Mouse (Mus musculus) midbrain, postnatal 0 days (tissue): ENCODE measurements at regions not wholly inside any gene's neighbourhood (a gene's known extent, or its start where the extent isn't known, plus 50 kb on each side); places are given as distances from the start of the nearest gene placed in this dataset.

Source experiments
- ATAC-seq: fragments of 200-750 bp; cut with Nextera tagmentation; 2 replicates; pipeline ENCODE4 v1.8.0; 2017; ENCODE audit warnings: moderate number of reproducible peaks, mild to moderate bottlenecking, moderate TSS enrichment, moderate library complexity; ENCODE audit not compliant: low FRiP score
- DNase-seq: peaks from one replicate; pipeline ENCODE4 v3.0.0-alpha.2; 2015; ENCODE audit warnings: low spot score
- H3K27ac ChIP-seq: fragments of 300-500 bp; sonication (generic); 2 replicates; pipeline ENCODE4 v1.5.1; 2014; ENCODE audit warnings: low read depth, mild to moderate bottlenecking, low read length, mixed read lengths
- H3K27me3 ChIP-seq: fragments of 300-500 bp; sonication (generic); 2 replicates; pipeline ENCODE4 v1.6.1; 2014; ENCODE audit warnings: low read length, control low read depth, mixed read lengths; ENCODE audit not compliant: insufficient read depth
- H3K36me3 ChIP-seq: fragments of 300-500 bp; sonication (generic); 2 replicates; pipeline ENCODE4 v1.6.1; 2014; ENCODE audit warnings: low read length, control low read depth, mixed read lengths; ENCODE audit not compliant: insufficient read depth
- H3K4me1 ChIP-seq: fragments of 300-500 bp; sonication (generic); 2 replicates; pipeline ENCODE4 v1.6.1; 2014; ENCODE audit warnings: mild to moderate bottlenecking, control low read depth, antibody characterized with exemption, low read length, mixed read lengths; ENCODE audit not compliant: insufficient read depth
- H3K4me2 ChIP-seq: fragments of 300-500 bp; sonication (generic); 2 replicates; pipeline ENCODE4 v1.6.1; 2014; ENCODE audit warnings: low read depth, mild to moderate bottlenecking, low read length, mixed read lengths; ENCODE audit not compliant: poor library complexity, severe bottlenecking
- H3K4me3 ChIP-seq: fragments of 300-500 bp; sonication (generic); 2 replicates; pipeline ENCODE4 v1.5.1; 2014; ENCODE audit warnings: low read depth, mild to moderate bottlenecking, low read length, moderate library complexity
- H3K9ac ChIP-seq: fragments of 300-500 bp; sonication (generic); replicated peaks from 2 replicates; pipeline ENCODE4 v1.6.1; 2014; ENCODE audit warnings: mild to moderate bottlenecking, low read length, moderate library complexity, mixed read lengths; ENCODE audit not compliant: poor library complexity, severe bottlenecking
- H3K9me3 ChIP-seq: fragments of 300-500 bp; sonication (generic); 2 replicates; pipeline ENCODE4 v1.6.1; 2016; ENCODE audit warnings: low read length, control low read depth
- CTCF ChIP-seq: IDR thresholded peaks from 2 replicates; pipeline ENCODE4 v1.5.1; 2016; ENCODE audit warnings: antibody characterized with exemption, mild to moderate bottlenecking
- WGBS: fragments of 180-500 bp; shearing (Covaris S2); extraction: QIAGEN DNeasy Blood & Tissue Kit; methylation state at CpG from one replicate; pipeline ENCODE4 v1.1.7; 2014; 5-methylcytosine and 5-hydroxymethylcytosine counted together

- Histone ChIP-seq H3K27me3 (no peaks in the 10 kb centered on the region), H3K4me2 (no peak overlapping the region), H3K9me3 (no peaks in the 10 kb centered on the region), H3K9ac (no peak overlapping the region), H3K36me3 (no peaks in the 10 kb centered on the region), H3K4me1 (no peaks in the 10 kb centered on the region; the same call in 1 of the 2 replicates), H3K4me3 (no peak overlapping the region), H3K27ac (no peak overlapping the region)
- TF ChIP-seq CTCF, result no peak
- WGBS, result 3% methylated on average over 1 of the region's 1 CpGs
- DNase-seq (no peak), ATAC-seq (no peak)
Observed at GRCm38 (mm10) chr13:54296260-54296555, 74.9 kb upstream of the Cplx2 start.

GRCm38 (mm10) chr13:54298851-54299250 lies 72.3 kb upstream of the Cplx2 start:
- TF ChIP-seq CTCF, result no peak
- no peaks in the 10 kb centered on the region for H3K36me3 ChIP-seq
- H3K4me2 ChIP-seq, result no peak overlapping the region
- H3K27me3 ChIP-seq, result no peaks in the 10 kb centered on the region
- DNase-seq, result no peak
- 0 out of 2 replicates have a peak overlapping the region, but pooled peaks have one; percentile 7 for H3K27ac ChIP-seq
- WGBS, result 59% methylated on average over 8 of the region's 8 CpGs
- peaks cover 3% of the 10 kb centered on the region; the same call in 1 of the 2 replicates for H3K4me1 ChIP-seq
- H3K9ac ChIP-seq, result no peak overlapping the region
- ATAC-seq, result no peak
- H3K9me3 ChIP-seq, result no peaks in the 10 kb centered on the region
- H3K4me3 ChIP-seq, result no peak overlapping the region

- Histone ChIP-seq H3K36me3 (no peaks in the 10 kb centered on the region), H3K9me3 (no peaks in the 10 kb centered on the region), H3K4me2 (no peak overlapping the region), H3K4me3 (no peak overlapping the region), H3K4me1 (peaks cover 8% of the 10 kb centered on the region; the same call in 1 of the 2 replicates), H3K27me3 (no peaks in the 10 kb centered on the region), H3K9ac (no peak overlapping the region), H3K27ac (0 out of 2 replicates have a peak overlapping the region, but pooled peaks have one; percentile 7)
- WGBS, result 88% methylated on average over 5 of the region's 5 CpGs
- DNase-seq (no peak), ATAC-seq (no peak)
- no peak for TF ChIP-seq CTCF
Observed at GRCm38 (mm10) chr13:54299295-54299694, 71.9 kb upstream of the Cplx2 start.

- Histone ChIP-seq H3K4me1 (peaks cover 9% of the 10 kb centered on the region; the same call in 1 of the 2 replicates), H3K9ac (no peak overlapping the region), H3K36me3 (no peaks in the 10 kb centered on the region), H3K4me3 (no peak overlapping the region), H3K27me3 (no peaks in the 10 kb centered on the region), H3K27ac (no peak overlapping the region), H3K9me3 (no peaks in the 10 kb centered on the region), H3K4me2 (no peak overlapping the region)
- ATAC-seq (no peak), DNase-seq (no peak)
- no peak for TF ChIP-seq CTCF
- WGBS, result 78% methylated on average over 1 of the region's 1 CpGs
Observed at GRCm38 (mm10) chr13:54301110-54301509, 70.0 kb upstream of the Cplx2 start.

- H3K9ac ChIP-seq, result no peak overlapping the region
- H3K27ac ChIP-seq, result no peak overlapping the region
- WGBS, result 42% methylated on average over 6 of the region's 6 CpGs
- no peak for TF ChIP-seq CTCF
- H3K4me2 ChIP-seq, result peak overlapping the region; percentile 97; the same call in 1 of the 2 replicates
- no peaks in the 10 kb centered on the region for H3K9me3 ChIP-seq
- H3K4me3 ChIP-seq, result no peak overlapping the region
- no peaks in the 10 kb centered on the region for H3K36me3 ChIP-seq
- ATAC-seq (no peak), DNase-seq (no peak)
- peaks cover 9% of the 10 kb centered on the region; the same call in 1 of the 2 replicates for H3K4me1 ChIP-seq
- H3K27me3 ChIP-seq, result no peaks in the 10 kb centered on the region
Observed at GRCm38 (mm10) chr13:54301677-54302076, 69.5 kb upstream of the Cplx2 start.

DNA sequence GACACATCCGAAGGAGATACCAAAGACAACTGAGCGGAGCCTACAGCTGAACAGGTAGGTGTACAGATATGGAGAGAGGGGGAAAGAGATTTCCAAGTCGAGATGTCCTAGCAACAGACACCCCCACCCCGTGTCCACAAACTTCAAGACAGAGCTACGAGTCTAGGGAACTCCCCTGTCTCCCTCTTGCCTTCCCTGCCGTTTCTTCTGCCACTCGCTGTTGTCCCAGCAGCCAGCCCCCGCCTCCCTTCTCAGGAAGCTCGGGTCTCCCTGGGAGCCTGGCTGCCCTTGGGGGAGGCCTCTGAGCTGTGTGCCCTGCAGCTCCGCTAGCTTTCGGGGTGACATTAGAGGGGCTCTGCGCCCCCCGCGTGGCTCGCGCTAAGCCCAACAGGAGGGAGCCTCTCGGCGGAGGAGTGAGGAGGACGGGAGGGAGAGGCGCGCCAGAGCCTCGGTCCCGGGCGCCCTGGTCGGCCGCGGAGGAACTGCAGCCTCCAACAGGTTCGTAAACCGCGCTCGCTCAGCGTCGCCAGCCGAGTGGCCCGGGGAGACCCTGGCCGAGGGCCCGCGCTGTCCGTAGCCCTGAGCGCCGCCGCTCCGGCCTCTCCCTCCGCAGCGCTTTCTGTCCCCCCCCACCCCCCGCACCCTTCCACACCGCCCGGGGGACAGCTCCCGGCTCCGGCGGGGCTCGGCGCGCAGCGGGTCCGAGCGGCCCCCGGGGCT lies 68.6 kb upstream of the Cplx2 start:
- peak; percentile 46 for DNase-seq
- Histone ChIP-seq H3K4me2 (peak overlapping the region; percentile 97), H3K4me3 (peak overlapping the region; percentile 82), H3K27me3 (no peaks in the 10 kb centered on the region), H3K9ac (peak overlapping the region; percentile 96), H3K27ac (peak overlapping the region; percentile 100), H3K4me1 (peaks cover 9% of the 10 kb centered on the region; the same call in 1 of the 2 replicates), H3K9me3 (no peaks in the 10 kb centered on the region), H3K36me3 (no peaks in the 10 kb centered on the region)
- peak; percentile 3; the same call in 1 of the 2 replicates for TF ChIP-seq CTCF
- 2% methylated on average over 25 of the region's 58 CpGs for WGBS
- peak; percentile 63 for ATAC-seq
